Mouse (Mus musculus) urinary bladder, postnatal 25 days (tissue): Measurements from ENCODE around the gene Ranbp10.

ENCODE experiments used
- DNase-seq: peaks from one replicate; pipeline ENCODE4 v3.0.0; 2022; ENCODE audit warnings: low spot score

The Ranbp10 gene

DNA sequence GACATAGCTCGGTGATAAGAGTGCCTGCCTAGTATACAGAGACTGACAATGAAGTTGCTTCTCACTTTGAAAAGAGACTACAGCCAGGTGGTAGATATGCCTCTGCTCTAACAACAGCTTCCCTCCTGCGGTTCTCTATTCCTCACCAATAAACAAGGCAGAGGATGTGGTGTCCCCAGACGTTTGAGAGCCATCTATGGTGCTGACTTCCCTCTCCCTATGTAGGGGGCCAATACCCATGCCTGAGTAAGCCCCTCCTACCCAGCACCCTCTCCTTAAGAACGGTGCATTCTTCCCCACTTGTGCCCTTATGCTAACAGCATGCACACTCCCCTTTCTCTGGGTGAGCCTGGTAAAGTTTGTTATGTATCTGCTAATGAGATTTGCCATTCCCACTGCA, 38.2 kb downstream of the Ranbp10 start:
- DNase-seq, result no peak

DNA sequence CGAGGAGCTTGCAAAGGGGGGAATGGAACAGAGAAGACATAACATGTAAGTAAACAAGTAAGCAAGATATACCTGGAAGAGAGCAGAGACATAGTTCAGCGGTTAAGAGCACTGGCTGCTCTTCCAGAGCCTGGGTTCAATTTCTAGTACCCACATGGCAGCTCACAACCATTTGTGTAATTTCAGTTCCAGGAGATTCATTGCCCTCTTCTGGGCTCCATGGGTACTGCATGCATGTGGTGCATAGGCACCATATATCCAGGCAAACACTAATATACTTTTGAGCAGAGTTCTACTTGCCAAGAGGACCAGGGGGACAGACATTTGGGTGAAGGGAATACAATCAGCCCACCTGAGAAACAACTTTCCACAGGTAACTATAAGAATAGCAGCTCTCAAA, 38.9 kb downstream of the Ranbp10 start:
- peak; percentile 23 for DNase-seq

DNA sequence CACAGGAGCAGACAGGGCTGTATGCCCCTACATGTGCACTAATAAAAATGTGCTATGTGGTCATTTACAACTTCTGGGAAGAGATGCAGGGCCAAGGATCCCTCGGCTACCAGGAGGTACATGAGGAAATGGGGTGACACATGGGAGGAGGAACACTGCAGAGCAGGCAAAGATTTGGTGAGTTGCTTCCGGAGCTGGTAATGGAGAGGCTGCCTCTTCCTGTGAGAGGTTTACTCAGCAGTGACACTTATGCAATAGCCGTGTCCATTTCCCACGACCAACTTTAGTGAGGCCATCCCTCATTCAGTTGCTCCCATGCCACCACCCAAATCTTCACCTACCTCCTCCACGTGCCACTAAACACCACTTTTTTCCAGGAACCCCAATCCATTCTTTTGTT, 46.9 kb downstream of the Ranbp10 start:
- DNase-seq, result no peak

DNA sequence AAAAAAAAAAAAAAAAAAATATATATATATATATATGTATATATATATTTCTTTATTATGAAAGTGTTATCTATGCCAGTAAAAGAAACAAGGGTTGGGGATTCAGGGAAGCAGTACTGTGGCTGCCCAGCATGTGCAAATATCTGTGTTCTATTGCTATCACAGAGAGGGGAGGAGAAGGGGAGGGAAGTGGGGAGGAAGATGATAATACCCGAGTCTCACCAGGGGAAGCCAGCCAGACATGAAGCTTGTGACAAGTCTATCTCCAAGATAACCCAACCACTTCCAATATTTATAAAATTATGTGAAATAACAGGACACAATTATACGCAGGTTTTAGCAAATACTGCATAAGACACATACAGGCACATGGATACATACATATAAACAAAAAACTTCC, 49.3 kb downstream of the Ranbp10 start:
- no peak for DNase-seq

DNA sequence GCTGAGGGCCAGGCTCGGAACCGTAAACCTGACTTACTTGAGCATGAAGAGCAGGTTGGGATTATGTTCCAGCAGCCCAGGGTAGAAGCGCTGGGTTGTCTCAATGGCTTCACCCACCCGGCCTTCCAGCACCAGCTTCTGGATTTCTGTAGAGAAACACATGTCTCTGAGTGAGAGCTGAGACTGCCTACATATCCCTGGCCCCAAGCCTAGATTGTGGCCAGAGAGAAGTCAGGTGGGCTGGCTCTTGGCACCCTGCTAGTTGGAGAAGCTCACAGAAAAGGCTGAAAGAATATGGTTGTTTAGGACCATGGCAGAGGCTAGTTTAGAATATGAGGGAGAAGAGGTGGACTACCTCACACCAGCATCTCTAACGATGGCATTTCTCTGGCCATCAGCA, 52.7 kb downstream of the Ranbp10 start:
- DNase-seq, result no peak

DNA sequence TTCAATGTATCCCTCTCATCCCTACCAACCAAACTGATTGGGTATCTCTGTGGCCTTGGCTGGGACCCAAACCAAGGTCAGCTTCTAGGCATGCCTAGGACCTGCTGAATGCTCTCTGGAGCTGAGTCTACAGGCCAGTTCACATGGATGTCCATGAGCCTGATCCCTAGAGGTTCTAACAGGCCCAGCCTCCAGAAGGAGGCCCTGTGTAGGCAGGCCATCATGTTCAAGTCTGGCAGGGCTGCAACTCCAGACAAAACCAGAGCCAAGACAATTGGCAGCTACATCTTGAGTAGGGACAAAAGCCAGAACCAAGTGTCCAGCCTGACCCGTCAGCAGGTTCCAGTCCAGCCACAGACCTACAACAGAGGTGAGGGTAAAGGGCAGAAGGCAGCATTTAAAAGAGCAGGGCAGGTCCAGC, 53.7 kb downstream of the Ranbp10 start:
- DNase-seq, result no peak

DNA sequence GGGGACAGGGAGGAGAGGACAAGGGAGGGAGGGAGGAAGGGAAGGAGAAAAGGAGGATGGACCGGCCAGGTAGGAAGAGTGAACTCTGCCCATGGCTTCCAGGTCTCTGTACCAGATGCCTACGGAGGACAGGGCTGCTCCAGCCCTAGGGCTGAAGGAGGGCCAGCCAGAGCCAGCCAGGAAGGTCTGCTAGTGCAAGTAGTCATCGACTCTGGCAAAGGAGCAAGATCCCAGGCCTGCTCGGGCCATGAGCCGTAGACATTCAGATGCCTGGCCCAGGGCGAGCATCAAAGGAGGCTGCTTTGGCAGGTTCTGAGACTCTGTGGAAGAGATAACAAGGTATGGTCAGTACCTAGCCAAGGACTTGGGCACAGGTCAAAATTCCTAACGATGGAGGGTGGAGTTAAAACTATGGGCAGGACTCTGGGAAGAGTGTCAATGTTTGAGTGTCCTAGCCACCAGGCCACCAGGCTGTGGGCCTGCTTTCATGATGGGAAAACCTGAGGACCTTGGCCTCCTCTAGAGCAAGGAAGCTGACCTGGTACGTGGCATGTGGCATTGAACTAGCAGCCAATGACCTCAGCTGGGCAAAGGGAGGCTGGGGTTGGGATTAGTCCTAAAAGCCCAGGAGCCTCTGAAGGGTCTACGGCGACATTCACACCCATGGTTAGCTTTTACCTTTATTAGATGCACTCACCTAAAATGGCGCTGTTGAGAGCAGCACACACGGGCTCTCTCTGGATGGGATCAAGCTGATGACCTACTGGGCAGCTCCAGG, 55.6 kb downstream of the Ranbp10 start:
- DNase-seq, result no peak

DNA sequence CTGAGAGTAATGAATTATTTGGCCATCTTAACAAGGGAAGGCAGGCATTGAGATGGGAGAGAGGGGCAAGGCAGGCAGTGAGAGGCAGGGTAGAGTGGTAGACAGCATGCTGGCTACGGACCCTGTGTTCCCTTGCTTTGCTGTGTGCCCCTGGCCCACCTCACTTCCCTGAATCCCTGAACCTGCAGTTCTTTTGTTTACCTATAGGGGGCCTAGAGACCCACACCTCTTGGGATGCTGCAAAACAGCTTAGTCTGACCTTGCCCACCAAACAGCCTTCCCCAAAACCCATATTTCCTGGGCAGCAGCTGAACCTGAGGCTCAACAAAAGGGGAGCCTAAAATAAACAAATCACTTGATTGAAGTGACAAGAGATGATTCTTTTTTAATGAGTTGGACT, 56.5 kb downstream of the Ranbp10 start:
- DNase-seq, result no peak

DNA sequence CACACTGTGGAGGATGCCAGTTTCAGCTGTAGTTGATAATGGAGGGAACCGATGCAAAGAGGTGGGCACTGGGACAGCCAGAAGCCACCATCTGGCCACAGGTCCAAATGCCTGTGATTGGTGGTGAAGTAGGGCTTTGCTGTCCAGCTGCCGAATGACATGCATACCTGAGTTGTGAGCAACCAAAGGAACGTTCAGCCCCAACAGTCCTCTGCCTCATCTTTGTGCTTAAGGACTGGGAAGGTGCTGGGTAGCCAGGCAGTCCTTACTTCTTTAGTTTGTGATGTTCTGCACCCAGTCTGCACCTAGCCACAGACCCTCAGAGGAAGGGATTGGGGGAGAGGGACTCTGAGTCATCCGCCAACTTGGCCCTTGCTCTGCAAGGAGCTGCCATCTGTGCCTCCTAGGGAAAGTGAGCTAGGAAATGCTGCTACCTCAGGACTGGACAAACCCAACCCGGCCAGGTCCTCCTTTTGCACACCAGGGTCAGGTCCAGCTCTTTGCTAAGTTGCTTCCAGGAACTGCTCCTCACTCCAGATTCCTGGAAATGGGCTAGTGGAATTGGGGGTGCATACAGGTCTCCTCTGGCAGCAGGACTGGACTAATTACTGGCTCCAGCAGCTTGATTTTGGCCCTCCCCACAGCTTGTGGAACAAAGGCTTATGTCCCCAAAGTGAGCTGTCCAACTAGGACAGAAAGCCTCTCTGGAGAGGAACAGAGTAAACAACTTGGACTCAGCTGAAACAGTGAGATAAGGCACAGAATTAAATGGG, 58.5 kb downstream of the Ranbp10 start:
- no peak for DNase-seq

DNA sequence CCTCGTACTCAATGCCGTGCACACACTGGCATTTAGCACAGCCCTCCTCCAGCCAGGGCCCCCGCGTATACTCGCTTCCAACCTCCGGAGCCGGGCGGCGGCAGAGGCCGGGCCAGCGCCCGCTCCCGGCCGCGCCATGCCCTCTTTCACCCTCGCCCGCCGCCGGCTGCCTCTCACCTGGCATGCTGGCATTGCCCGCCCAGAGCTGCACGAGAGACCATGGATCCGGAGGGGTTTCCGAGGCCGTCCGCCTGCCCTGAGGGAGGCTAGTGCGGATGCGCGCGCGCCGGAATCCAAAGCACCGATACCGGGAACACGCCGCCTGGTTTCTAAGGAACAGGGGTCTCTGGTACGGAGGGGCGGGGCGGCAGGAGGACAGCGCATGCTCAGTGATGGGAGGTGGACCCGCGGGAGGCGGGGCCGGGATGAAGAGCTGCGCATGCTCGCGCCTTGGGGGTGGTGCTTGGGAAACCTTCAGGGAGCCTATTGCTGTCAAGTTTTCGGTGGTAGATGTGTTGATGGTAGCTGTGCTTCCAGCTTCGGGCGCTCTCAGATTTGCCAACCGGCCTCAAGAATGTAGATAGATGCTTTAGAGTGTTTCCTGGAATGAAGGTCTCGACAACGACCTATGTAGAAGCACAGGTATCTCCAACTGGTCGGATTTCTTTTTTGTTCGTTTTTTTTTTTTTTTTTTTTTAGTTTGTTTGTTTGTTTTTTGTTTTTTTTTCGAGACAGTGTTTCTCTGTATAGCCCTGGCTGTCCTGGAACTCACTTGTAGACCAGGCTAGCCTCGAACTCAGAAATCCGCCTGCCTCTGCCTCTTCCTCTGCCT, 68.7 kb downstream of the Ranbp10 start, which contains the start of gene Gfod2:
Gene Gfod2, minus strand, starts transcription at position 388 of the 832 bp plus-strand sequence.
- DNase-seq, result peak; percentile 99

DNA sequence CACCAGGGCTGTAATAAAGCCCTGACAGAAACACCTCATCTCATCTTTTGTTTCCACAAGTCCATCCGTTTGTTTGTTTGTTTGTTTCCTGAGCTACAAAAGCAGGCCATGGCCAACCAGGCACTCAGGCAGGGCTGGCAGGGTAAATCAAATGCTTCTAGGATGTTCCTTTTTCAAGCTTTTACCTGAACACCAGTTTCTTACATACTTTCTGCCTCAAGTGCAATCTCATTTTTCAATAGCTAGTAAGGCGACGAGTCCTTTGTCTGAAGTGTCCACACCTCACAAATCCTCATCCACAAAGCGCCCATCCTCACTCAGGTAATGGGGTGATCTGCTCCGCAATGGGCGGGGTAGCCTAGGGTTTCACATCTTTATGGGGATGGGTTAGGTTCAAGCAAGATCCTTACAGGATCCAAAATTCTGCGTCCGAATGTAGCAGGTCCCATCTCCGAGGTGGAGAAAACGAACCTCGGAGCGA, 69.3 kb downstream of the Ranbp10 start:
- no peak for DNase-seq

DNA sequence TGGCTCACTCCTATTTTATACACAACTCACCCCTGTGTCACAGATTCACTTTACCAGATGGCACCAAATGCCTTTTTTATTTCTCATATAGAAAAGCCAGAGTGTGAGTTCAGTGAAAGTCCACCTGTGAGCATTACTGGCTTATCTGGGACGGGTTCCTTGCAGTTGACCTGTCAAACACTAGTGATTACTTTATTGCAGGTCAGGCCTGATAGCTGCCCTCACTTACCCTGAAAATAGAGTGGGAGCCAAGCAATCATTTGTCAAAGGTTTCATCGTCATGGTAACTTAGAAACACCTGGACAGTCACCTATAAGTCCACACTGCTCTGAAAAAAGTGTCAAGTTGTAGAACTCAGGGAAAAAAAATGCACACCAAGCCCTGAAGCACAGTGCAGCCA, 72.5 kb downstream of the Ranbp10 start:
- DNase-seq, result no peak

DNA sequence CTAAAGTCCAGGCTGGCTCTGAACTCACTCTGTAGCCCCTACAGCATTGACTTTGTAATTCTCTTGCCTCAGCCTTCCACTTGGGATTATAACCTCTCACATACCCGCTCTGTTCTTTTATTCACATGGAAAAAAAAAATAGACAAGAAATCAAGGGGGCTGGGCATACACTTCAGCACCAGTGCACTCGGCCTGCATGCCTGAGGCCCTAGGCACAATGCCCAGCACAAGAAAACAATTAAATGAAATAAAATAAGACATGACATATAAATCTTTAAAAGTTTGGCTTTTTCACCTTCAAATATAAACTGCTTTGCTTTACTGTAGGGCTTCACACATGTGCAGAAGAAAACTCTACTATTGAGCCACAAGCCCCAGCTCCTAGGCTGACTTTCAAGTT, 73.2 kb downstream of the Ranbp10 start:
- DNase-seq, result no peak

DNA sequence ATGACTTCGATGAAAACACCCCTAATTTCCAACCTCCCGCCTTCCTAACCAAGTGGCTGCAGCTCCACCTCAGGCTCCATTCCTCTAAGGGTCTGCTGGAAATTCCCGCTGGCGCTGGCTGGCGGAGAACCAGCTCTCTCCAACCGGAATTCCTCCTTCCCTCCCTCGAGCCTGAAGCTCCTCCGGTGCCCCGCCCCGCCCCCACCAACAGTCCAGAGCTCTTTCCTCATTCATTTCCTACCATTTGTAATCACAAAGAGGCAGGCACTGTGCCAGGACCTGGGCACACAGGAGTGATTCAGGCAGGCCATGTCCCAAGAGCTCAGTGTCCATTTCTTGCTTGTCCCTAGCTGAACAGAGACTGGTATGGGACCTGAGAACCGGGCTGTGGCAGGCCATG, 76.5 kb downstream of the Ranbp10 start:
- DNase-seq, result peak; percentile 50

DNA sequence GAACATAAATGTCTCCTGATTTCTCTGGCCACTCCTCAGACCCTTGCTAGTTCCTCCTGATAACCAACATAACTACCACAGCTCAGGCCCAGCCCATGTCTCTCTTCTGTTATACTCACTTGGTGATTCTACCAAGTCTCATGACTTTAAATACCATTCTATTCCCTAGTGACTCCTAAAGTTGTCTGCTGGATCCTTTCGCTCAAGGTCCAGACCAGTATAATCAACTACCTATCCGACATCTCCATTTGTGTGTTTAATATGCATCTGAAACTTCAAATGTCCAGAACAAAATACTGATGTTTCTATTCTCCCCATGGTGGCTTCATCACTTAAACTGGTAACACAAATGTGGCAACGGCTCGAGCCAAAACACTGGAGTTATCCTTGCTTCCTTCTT, 83.8 kb downstream of the Ranbp10 start:
- no peak for DNase-seq

DNA sequence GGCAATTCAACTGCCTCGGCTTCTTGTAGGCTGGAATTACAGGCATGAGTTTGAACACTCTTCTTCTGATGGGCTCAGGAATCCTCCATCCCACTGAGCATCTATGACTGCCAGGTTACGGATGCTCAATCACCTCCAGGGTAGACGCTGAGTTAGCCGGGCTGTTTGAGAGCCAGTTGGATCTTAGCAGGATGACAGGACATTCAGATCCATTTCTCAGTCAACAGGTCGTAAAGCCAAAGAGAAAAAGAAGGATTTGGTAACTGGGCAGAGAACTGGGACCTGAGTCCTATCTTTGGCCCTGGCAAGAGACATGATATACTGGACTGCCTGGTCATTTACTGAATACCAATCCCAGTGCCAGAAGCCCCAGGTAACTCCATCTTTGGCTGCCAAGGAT, 87.9 kb downstream of the Ranbp10 start:
- DNase-seq, result no peak

DNA sequence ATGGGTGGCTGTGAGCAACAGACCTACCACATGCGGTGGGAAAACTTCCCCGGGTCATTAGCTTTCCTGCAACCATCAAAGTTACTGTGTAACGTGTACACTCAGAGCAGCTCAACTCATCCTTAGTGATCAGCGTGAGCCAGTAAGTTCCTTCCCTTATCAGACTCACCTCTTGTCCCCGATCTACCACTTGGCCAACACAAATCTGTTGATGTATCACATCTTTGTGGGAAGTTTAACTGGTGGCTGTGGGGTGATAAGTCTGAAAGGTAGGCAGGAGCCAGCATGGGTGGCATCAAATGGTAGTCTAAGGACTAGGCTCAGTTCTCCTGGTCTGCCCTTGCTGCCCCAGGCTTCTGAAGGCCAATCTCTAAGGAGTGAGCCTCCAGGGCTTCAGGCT, 95.0 kb downstream of the Ranbp10 start:
- no peak for DNase-seq

DNA sequence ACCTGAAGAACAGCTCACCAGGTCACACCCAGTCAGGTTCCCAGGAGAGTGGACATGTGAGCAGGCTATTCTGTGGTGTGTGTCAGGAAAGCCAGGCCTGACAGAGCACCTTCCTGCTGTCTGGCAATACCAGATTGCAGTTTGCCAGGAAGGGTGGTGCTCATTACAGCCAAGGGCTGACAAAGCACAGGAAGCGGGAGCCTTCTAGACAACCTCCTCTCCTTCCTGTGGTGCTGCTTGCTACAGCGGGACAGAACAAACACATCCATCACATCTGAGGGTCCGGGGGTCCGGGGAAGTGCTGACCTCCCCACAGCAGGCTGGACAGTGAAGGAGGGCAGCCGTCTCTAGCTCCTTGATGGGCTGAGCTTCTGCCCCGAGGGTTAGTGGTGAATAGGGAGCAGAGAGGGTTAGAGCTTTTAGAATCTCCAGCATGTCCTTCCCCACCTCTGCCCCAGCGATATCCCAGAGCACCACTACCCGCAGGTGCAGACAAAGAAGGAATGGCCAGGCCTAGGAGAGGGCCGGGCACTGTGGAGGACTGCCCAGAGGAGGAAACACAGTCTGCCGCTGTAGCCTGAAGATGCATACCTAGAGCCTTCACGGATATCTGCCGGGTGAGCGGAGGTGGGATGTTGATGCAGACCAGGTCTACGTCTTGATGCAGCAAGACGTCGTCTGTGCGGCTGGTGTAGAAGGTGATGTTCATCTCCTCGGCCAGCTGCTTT, 99.6 kb downstream of the Ranbp10 start:
- DNase-seq, result no peak

DNA sequence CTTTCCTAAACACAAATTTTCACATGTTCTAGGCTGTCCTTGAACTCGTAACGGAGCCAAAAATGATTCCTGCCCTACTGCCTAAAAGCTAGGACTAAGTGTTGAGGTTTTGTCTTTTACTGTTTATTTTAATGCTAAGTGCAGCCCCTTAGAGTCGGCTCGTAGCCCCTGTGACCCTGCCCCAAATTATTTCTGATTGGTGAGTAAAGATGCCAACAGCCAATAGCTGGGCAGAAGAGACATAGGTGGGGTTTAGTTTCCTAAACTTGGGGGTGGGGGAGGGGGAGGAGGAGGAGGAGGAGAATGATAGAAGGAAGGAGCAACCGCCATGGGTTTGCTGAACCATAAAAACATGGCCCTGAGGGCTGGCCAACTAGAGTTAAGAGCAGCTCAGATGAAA, 101.4 kb downstream of the Ranbp10 start:
- no peak for DNase-seq

DNA sequence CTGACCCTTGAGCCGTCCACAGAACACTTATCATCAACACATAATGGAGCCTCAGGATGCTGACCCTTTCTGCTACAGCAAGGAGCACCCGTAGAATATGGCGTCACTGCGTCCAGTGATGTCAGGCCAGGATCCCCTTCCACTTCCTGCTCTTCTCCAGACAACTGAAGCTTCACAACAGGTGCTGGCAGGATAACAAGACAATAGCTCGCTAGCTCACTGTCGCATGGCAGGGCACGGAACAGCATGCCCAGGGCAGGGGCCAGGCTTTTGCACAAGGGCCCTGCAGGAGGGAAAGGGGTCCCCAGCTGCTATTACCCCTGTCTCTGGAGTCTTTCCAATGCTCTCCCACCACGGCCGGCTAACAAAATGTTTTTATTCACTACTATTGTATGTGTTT, 104.3 kb downstream of the Ranbp10 start:
- DNase-seq, result no peak

DNA sequence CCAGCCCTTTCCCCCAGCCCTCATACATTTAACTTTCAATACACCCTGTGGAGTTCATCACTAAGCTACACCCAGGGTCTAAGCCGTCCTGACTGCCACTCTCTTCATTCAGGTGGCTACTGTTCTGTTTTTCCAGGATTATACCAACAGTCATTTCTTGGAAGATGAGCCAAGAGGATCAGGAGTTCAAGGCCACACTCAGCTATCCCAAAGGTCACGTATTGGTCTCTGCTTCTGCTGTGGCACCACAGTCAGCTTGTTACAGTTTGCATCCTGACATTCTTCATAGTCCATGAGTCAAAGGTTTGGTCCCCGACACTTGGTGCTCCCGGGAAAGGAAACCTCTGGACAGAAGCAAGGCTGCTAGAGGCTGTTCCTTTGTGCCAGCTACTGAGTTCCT, 107.5 kb downstream of the Ranbp10 start:
- DNase-seq, result no peak
